Mouse (Mus musculus) large intestine, adult 2 months (tissue): ENCODE data around the gene Ercc2. TPM values are rescaled to one million over a fixed set of nuclear protein-coding genes. Genes with fewer than 3 reads are reported as not detected.
A peak's percentile ranks its signal among the peaks of the same experiment; 100 is the strongest.

Experiments
- DNase-seq: peaks from one replicate; pipeline ENCODE4 v3.0.0-alpha.2; 2012; ENCODE audit warnings: low read depth, low spot score
- WGBS: fragments of 180-500 bp; shearing (Covaris S2); methylation state at CpG from one replicate; pipeline ENCODE4 v1.1.7; 2018; 5-methylcytosine and 5-hydroxymethylcytosine counted together
- polyA plus RNA-seq: library from polyadenylated mRNA; depleted of rRNA; stranded (reverse); fragments of >200 nt; gene quantifications from 2 replicates; pipeline ENCODE4 v1.2.3, GENCODE M21; 2012; rRNA removed

Ercc2 gene
- polyA plus RNA-seq, 1 experiment: 28.7 TPM

DNA sequence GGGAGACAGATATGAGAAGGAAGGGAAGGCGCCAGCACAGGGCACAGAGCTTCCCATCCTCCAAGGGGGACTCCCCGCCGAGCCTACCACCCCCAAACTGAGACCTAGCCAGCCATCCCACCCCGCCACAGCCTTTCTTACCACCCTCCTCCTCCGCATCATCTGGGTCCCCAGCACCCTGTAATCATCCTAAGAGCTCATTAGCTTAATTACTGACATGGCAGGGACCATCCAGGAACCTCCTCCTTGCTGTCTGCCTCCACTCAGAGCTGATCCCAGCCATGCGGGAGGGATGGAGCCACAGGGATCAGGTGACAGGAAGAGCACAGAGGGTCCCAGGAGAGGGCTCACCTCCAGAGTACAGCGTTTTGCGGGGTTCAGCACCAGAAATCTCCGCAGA, 55.2 kb downstream of the Ercc2 start:
- no peak for DNase-seq
- WGBS: 90% methylated on average over 9 of the region's 9 CpGs

- WGBS: 81% methylated on average over 9 of the region's 9 CpGs
- no peak for DNase-seq
Observed at GRCm38 (mm10) chr7:19441448-19442091, 59.8 kb downstream of the Ercc2 start.

DNA sequence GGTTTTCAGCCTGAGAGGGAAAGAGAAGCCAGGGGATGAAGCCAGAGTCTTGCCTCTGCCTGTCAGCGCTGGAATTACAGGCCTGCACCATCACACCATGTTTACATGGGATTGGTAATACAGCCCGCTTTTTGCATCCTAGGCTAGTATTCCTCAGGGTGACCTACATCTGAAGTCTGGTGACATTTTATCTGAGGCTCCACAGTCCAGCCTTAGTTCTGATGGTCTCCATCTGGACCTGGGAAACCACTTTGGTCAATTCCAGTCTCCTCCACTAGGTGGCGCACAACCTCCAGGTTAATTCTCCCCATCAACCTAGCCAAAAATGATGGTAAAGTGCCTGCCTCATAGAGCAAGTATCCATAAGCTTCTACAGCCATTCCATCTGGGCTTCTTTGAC, 61.5 kb downstream of the Ercc2 start:
- 42% methylated on average over 3 of the region's 3 CpGs for WGBS
- DNase-seq: peak; percentile 50

DNA sequence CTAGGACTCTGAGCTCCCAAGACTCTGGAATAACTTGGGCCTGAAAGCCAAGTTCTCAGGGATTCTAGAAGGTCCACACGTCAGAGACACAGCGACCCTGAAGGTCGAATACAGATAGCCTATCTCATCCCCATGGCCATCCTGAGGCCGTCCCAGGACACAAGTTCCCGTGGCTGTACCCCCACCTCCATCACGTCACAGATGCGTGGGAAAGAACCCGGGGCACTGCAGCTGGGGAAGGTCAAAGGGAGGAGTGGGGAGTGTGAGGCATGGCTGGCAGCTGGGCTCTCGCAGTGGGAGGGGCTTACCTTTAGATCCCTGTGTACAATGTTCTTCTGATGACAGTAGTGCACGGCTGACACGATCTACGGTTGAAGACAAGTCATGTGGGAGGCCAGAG, 63.0 kb downstream of the Ercc2 start:
- 82% methylated on average over 12 of the region's 12 CpGs for WGBS
- DNase-seq: no peak

Other genes with a start within 250 kb of the Ercc2 start
- 7.7 and 9.8 TPM in 2 replicates for gene Qpctl, start 232.7 kb upstream of the Ercc2 start, polyA plus RNA-seq
- 47.1 and 49.1 TPM in 2 replicates for gene Snrpd2, start 232.3 kb upstream of the Ercc2 start, polyA plus RNA-seq
- gene Gipr, start 215.9 kb upstream of the Ercc2 start, polyA plus RNA-seq: 0.67 and 0.68 TPM in 2 replicates
- 16.7 and 19.6 TPM in 2 replicates for gene Eml2, start 205.6 kb upstream of the Ercc2 start, polyA plus RNA-seq
- 3.2 TPM in 2 replicates for gene Gpr4, start 169.5 kb upstream of the Ercc2 start, polyA plus RNA-seq
- gene Opa3, start 153.7 kb upstream of the Ercc2 start, polyA plus RNA-seq: 33.6 and 36.3 TPM in 2 replicates
- gene Vasp, start 110.2 kb upstream of the Ercc2 start, polyA plus RNA-seq: 241 and 341 TPM in 2 replicates
- 0.33 and 1.3 TPM in 2 replicates for gene Ppm1n, start 101.9 kb upstream of the Ercc2 start, polyA plus RNA-seq
- 12.7 and 18.9 TPM in 2 replicates for gene Rtn2, start 99.4 kb upstream of the Ercc2 start, polyA plus RNA-seq
- gene Fosb, start 72.0 kb upstream of the Ercc2 start, polyA plus RNA-seq: 1.4 and 6.2 TPM in 2 replicates
- gene Ercc1, start 37.2 kb upstream of the Ercc2 start, polyA plus RNA-seq: 26.9 and 31.2 TPM in 2 replicates
- 3.2 and 4.1 TPM in 2 replicates for gene Cd3eap, start 22.5 kb upstream of the Ercc2 start, polyA plus RNA-seq
- 4.8 and 5.7 TPM in 2 replicates for gene Ppp1r13l, start 22.3 kb upstream of the Ercc2 start, polyA plus RNA-seq
- gene Klc3, start 22.1 kb downstream of the Ercc2 start, polyA plus RNA-seq: 1.2 and 2.0 TPM in 2 replicates
- 56.4 and 81.7 TPM in 2 replicates for gene Ckm, start 22.8 kb downstream of the Ercc2 start, polyA plus RNA-seq
- 7.1 and 10.7 TPM in 2 replicates for gene Mark4, start 76.8 kb downstream of the Ercc2 start, polyA plus RNA-seq
- 6.0 and 6.6 TPM in 2 replicates for gene Exoc3l2, start 81.3 kb downstream of the Ercc2 start, polyA plus RNA-seq
- gene Bloc1s3, start 126.4 kb downstream of the Ercc2 start, polyA plus RNA-seq: 8.3 and 11.1 TPM in 2 replicates
- 106 and 108 TPM in 2 replicates for gene Trappc6a, start 126.4 kb downstream of the Ercc2 start, polyA plus RNA-seq
- 0.19 and 0.21 TPM in 2 replicates for gene Nkpd1, start 135.8 kb downstream of the Ercc2 start, polyA plus RNA-seq
- gene Ppp1r37, start 181.1 kb downstream of the Ercc2 start, polyA plus RNA-seq: 77.1 and 78.1 TPM in 2 replicates
- 2.5 and 4.2 TPM in 2 replicates for gene Zfp296, start 195.3 kb downstream of the Ercc2 start, polyA plus RNA-seq
- 95.0 and 95.2 TPM in 2 replicates for gene Gemin7, start 195.6 kb downstream of the Ercc2 start, polyA plus RNA-seq
- gene Clasrp, start 222.5 kb downstream of the Ercc2 start, polyA plus RNA-seq: 39.5 and 76.8 TPM in 2 replicates
- gene Relb, start 247.4 kb downstream of the Ercc2 start, polyA plus RNA-seq: 76.0 and 88.5 TPM in 2 replicates